Mouse (Mus musculus) common myeloid progenitor, adult 5-6 weeks (primary cell): ENCODE measurements at regions not wholly inside any gene's neighbourhood (a gene's known extent, or its start where the extent isn't known, plus 50 kb on each side); places are given as distances from the start of the nearest gene placed in this dataset.

Source experiments
- ATAC-seq: replicated peaks from 2 replicates; pipeline ENCODE4 v1.8.0; 2016; ENCODE audit warnings: low read depth, mild to moderate bottlenecking, moderate TSS enrichment, inconsistent platforms; ENCODE audit not compliant: poor library complexity, severe bottlenecking

DNA sequence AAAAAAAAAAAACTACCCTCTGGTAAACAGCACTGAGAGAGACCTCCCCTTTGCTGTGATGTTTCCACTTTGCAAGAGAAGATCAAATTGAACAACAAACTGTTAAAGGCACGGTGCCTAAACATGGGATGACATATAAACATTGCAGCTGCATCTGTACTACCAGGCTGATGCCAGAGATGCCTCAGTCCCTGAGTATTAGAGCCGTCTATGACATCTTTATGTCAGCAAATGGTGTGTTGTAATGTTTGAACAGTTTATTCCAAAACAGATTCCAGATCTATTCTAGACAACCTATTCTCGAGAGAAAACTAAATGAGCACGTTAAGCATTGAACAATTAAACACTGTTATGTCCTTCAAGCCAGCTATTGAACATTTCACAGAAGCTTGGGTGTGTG lies 381.8 kb upstream of the Npvf start:
- ATAC-seq, result no peak

DNA sequence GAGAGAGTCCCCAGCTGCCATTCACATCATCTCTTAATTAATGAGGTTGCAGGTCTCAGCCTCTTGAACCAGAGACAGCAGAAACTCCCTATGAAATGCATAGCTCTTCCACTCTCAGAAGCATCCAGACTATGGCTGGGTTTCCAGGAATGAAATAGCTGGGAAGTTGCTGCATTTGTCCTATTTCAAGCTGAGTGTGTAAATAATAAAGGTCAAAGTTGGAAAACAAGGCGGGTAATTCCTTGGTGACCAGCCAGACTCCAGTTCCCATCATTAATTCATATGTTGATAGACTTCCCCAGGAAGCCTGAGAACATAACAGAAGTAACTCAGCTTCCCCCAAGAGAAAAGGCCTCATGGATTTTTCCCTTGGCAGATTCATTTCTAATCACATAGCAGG lies 382.3 kb upstream of the Npvf start:
- no peak for ATAC-seq

DNA sequence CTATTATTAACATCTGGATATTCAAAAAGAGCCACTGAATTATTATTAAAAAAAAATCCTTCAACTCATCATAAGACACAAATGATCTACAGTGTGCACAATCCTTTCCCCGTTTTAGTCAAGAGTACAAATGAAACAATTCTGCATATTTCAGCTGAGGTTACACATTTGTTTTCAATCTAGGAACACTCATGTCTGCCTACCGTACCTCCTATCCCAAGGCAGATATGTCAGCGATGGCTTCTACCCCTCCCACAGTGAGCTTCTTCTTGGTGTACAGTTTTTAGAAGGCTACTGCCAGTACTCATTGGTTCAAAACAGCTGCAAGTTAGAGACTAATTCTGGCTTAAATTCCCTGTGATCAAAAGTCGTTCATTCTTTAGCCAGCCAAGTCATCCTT lies 382.7 kb upstream of the Npvf start:
- ATAC-seq, result no peak

DNA sequence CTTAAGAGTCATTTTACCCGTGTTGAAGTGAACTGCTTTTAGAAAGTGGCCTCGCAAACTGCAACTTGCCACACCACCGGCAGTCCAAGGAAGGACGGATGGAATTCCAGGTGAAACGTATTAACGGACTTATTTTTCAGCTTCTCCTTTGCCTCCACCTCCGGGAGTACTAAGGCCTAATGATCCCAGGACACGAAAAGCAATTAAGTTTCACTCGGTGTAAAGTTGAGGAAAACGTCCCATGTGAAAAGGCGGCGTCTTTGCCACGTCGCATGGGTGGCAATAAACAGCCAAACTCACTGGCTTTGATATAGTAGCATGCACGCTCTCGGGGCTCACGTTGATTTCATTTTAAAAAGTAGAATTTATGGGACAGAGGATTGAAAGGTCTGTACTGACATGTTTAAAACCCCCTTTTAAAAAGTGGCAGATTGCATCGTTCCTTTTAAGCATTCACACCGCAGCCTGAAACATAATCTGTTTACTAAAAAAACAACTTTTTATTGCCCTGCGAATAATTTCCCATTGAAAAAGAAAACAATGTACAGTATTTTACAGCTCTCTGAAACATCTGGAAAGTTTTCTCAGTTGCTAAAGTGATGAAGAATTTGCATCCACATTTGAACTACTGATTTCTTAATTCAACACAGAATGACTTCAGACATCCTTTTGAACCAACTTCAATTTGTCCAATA lies 385.4 kb upstream of the Npvf start:
- ATAC-seq, result no peak

DNA sequence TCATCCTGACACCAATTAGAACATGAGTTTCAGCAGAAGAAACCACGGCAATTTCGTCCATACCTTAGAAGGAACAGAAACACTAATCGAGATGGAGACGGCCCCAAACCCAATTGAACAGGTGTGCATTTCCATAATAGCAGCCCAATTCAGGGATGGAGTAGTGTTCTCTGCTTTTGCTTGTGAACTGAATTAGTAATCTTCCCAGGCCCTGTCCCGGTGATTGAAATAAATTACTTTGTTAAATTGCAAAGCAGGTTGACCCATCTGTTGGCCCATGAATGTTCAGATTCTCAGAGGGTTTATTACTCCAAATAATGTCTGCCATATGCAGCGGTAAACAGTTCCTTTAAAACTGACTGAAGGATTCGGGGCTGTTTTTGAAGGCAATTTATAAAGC lies 388.5 kb upstream of the Nfe2l3 start:
- ATAC-seq, result no peak

DNA sequence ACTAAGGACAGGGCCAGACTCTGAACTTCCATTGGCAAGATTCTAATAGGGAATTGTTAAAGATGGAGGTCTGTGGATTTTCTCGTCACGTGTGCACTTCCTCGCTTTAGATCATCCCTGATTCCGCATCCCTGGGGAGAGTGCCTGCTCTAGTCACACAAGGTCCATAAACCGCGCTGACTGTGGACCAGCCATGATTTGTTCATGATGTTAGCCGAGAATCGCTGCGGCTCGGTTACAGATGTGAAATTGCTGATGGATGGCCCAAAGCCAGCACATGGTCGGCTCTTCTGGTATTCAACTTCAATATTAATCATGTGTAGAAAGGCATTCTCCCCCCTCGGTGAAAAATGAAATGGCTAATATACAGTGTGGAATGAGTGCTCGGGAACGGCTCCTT lies 387.6 kb upstream of the Nfe2l3 start:
- ATAC-seq, result no peak

DNA sequence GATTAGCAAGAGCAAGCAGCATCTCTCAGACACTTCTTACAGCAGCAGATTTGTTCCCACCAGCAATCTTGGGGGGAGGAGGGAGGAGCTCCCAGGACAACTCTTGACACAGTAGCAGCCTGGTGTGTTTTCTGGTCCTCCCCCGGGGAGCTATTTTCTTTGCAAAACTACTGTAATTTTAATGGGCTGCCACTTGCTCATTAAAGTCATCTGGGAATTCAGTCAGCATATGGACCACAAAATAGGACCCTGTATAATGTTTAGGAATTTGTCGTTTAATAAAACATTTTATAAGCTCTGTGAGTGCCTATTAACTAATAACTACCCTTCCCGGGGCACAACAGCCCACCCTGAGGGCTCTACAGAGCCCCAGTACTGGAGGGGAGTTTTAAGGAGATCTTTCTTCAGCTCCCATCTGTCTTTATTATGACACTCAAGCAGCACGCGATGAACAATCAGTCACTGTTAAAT lies 380.0 kb upstream of the Nfe2l3 start:
- no peak for ATAC-seq

DNA sequence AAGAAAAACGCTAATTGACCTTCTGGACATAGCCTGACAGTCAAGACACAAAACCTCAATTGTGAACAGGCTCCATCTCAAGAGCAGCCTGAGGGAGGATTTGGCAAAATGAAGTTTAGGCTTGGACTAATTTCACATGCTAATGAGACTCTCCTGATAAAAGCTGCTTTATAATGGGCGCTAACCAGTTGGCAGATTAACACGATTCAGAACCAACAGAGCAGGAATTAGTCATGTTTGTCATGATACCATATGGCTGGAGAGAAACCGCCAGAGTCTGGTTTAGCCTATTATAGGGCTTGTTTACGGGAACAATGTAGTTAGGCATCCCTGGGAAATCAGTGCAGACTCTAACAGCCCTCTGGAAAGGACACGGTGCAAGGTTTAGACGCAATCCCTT lies 375.2 kb upstream of the Nfe2l3 start:
- no peak for ATAC-seq

DNA sequence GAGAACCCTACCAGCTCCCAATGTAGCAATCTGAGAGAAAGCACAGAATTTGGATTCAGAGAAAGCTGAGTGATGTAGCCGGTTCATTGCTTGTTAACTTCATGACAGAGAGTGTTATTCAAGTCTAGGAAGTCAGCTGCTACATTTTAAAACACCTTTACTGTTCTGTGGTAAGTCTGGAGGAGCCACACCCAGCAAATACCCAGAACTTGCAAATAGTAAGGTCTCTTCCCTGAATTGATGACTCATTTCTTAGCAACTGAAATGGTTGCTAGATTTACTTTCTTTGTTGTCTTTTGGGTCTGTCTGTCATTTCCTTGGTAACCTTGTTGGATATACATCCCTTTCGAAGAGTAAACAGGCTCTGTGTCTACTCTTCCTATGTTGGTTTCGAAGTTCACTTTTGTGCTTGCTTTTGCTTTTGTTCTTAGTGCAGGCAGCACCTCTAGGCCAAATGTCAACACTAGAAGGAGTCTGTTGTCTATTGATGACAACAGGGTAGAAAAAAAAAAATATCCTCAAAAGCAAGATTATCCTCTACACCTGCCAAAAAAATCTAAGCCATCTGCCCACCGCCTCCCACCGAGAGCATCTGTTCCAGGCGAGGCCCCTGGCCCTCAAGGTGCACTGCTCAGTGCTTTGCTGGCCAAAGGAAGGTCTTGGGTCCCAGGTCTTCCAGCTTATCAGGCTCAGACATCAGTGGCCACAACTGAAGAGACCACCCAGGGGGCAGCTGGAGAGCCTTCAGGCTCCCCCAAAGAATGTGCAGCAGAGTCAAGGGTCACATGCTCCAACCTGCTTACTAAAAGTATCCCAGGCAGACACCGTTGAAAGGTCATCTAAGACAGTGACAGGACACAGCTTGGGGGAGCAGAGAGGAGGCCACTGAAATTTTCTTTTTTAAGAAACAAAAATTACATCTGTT lies 372.3 kb upstream of the Nfe2l3 start:
- no peak for ATAC-seq

DNA sequence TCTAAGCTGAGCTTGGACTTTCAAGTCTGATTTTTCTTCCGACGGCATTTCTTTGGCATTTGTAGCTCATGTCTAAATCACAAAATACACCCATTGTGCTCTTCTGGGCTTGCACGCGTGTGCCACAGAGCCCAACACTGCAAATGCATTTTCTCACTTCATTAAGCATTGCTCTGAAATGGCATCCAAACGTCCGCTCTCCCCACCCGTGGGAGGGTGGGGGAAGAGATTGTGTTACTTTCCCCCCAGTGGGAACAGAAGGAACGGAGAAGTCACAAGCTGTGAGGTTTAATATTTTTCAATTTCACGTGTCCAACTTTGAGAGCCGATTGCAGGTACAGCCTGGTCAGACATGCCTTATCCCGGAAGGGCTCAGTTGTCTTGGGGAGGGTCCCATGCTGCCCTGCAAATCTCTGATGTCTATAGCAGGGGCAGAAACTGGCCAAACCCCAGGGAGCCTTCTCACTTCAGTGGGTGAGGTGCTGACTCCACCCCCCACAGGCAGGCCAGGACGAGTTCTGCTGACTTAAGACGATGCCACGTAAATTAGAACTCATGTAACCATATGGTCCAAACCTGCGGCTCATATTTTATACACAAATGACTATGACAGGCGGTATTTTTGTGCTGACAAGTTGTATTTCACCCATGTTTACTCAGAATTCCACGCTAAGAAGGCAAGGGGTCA lies 371.5 kb upstream of the Nfe2l3 start:
- ATAC-seq, result no peak

DNA sequence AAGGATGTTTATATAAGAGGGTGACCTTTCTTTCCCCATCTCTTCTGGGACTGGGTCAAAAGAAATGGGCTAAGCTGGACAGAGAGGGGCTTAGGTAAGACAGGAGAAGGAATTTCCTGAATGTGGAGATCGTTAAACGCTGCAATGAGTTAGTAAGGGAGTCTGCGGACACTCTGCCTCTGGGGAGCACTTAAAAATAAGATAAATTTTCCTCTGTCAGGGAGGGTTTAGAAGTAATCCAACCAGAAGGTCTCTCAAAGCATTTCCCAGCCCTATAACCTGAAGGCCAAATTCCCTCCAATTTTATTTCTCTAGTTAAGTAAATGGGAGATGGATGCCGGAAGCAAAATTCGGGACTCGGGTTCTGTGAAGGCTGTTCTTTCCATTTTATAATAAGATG lies 367.3 kb upstream of the Nfe2l3 start:
- ATAC-seq, result no peak

DNA sequence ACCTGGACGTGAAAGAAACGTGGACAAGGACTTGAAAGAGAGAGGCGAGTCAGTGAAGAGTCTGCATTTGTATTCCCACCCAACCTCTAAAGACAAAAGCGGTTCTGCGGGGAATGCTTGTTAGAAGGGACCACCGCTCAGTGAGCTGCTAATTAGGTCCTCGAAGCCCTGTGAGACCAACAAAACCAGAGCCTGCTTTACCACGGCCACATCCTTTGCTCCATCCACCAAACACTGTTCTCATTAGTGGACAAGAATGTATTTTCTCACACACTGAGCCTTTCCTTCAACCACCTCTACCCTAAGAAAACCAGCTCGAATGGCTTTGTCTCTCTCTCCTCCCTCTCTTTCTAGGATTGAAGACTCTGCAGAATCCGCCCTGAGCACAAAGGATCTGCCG lies 365.1 kb upstream of the Nfe2l3 start:
- ATAC-seq, result no peak

DNA sequence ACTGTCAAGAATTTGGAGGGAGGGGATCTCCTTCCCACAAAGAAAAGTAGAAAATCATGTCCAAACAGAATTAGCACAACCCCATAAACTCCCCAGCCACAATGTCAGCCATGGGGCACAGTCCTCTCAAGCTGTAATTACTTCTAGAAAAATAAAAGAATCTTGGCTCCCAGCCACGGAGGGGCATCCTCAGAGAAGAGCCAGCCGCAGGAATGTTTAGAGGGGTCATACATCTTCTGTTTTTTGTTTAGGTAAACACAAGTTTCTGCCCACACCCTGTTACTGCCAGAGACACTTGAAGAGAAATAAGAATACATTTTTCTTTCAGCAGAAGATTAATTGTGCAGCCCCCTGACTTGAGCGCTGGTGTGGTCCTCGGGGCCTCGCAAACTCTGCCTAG lies 362.5 kb upstream of the Nfe2l3 start:
- ATAC-seq, result no peak

DNA sequence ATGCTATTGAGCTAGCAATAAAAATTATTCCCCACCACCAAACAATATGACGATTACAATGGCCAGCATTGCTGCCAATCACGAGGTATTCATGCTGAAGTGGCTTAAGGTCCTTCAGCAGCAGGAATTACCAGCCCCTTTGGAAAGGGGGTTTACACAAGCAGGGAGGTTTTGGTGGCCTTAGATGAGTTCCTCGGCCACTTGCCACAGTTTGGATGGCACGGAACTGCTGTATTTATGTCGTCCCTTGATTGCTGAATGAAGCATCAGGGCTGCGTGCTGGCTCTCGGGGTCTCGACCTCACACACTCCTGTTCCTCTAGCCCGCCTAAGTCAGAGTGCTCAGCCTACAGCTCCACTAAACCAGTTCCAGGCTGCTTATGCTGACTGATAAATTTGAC lies 361.2 kb upstream of the Nfe2l3 start:
- no peak for ATAC-seq

DNA sequence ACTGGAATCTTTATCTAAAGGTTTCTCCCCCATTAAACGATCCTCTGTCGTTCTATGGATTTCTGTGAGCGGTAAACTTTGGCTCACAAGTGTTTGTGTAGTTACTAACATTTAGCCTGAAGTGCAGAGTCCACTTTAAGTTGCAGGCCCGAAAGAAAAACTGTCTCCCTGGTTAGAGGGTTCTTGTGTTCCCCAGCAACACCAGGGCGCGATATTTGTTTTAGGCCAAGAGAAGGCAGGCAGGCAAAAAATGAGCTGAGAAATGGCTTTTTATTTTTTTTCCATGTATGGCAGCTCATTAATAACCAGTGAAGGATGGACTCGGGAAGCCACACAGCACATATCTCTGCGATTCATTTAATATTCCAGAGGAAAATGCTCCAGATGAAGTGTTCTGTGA lies 357.4 kb upstream of the Nfe2l3 start:
- no peak for ATAC-seq

DNA sequence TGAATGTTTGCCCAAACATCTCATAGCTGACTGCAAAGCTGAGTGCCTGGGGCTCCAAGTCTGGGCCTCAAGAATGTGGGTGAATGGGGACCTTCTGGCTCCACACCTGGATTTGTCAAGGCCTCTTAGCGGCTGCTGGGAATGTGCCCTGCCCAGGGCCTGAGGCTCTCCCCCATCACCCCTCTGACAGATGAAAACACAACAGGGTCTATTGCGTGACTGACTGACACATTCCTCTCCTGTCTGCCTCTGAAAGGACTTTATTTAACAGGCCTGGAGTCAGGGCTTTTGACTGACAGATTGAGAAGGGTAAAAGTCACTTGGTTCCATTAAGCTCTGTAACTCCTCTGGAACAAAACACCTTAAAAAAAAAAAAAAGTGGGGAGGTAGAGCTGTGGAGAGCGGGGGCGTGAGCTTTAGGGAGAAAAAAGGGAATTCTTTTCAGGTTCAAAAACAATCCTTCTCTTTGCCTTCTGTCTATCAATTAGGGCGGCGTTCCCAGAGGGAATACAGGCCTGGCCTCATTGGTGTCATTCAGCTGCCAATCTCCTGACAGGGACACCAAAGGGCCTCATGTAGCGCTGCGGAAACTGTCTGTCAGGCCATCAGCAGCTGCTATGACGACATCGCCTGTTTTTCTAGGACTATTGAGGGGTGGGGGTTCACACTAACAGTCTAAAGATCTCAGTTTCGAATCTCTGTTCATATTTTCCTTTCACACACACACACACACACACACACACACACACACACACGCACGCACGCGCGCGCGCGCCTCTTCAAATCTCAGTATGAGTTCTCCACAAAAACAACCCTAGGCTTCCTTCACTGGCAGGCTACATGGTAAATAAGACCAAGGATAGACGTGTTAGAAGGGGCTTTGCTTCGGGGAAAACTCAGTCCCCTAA lies 355.4 kb upstream of the Nfe2l3 start:
- no peak for ATAC-seq

DNA sequence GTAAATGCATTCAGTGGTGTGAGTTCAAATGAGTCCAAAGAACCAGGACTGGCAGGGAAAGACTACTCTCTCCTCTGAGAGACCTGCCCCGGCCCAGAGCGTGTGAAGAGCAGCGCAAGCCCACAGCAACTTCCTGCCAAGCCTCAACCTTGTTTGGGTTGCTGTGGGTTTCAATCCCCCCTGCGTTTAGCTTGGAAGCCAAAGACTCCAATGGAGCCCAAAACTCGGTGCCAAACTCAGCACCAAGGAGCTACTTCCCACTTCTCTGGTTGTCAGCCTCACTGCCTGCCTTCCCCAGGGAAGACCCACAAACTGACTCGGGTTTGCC lies 354.7 kb upstream of the Nfe2l3 start:
- ATAC-seq, result no peak

DNA sequence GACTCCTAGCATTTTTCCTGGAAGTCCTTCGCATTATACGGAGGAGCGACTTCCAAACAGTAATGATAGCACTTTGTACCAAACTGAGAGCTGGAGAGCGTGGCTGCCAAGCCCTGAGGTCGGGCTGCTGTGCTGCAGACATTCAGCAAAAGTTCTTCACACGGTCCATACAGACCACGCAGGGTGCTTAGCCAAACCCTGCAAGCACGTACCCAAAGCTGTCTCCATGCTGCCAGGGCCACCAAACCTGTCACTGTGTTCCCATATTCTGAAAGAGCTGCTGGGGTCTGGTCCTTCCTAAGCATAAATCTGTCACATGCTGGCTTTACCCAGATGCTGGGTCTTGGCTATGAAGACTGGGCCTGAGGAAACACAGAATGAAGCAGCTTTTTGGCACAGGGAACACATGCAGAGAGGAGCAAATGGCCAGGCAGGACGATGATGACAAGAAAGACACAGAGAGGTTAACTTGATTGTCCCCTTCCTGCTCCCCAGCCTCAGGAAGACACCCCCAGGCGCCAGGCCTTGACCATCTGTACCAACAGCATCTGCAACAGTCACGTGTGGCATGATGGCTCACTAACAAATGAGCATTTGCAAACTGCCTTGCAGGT lies 354.0 kb upstream of the Nfe2l3 start:
- no peak for ATAC-seq

DNA sequence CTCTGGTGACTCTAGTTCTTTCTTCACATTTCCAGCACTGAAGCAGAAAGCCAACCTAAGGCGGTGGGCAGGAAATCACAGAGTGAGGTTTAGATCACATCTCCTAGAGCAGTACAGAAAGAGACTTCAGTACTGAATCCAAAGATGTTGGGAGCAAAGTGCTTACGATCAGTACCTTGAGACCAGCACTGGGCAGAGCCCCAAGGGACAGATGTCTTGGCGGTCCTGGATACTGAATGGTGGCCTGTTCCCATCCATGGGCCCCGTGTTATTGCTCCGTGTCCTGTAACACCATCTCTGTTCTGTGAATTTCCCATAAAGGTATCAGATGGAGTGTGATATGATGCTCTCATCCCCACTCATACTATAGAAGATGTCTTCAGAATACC lies 353.5 kb upstream of the Nfe2l3 start:
- ATAC-seq, result no peak

DNA sequence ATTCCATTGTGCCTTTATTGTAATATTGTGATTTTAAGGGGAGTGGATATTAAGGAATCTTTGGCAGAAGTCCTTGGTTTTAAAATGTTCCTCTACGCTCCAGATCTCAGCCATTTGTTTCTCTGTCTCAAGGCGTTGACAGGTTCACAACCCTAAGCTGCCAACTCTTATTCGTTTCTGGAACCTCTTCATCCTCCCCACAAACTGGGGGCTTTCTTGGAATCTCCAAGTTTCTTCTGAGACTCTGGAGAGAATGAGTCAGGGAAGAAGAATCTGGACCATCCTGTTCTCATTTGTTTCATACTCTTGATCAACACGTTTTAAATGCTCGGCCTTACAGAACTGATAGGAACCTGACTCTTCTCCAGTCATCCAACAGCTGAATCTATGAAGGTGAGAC lies 351.4 kb upstream of the Nfe2l3 start:
- no peak for ATAC-seq
